Mouse (Mus musculus): ENCODE measurements around the gene Zfp213.

GRCm38 (mm10) chr17:23542004-23542720 lies 21.9 kb downstream of the Zfp213 start:
- no peak for TF ChIP-seq USF1 (IDR thresholded peaks at IDR 0.05; ENCODE audit: low read depth, low read length)
- TF ChIP-seq POLR2AphosphoS2 (IDR thresholded peaks at IDR 0.05; ENCODE audit: low read length): no peak
- TF ChIP-seq USF2 (IDR thresholded peaks at IDR 0.05; ENCODE audit: borderline replicate concordance in 1 of 2, insufficient read depth in 1 of 2, low read depth in 1 of 2, low read length in 2 of 2): no peak
- no peak for TF ChIP-seq TAL1 (IDR thresholded peaks at IDR 0.05; ENCODE audit: low read length)
- TF ChIP-seq CTCF (IDR thresholded peaks at IDR 0.05 in 2 of 3, conservative IDR thresholded peaks at IDR 0.05 in 1 of 3; ENCODE audit: control insufficient read depth in 1 of 3, insufficient read depth in 1 of 3, low read depth in 2 of 3, low read length in 3 of 3, poor library complexity in 1 of 3, severe bottlenecking in 1 of 3): no peak
- no peak for TF ChIP-seq CHD2 (IDR thresholded peaks at IDR 0.05; ENCODE audit: low read length)
- no peak for TF ChIP-seq ZKSCAN1 (IDR thresholded peaks at IDR 0.05; ENCODE audit: low read depth, low read length)
- no peak for TF ChIP-seq EP300 (IDR thresholded peaks at IDR 0.05; ENCODE audit: low read depth in 1 of 2, low read length in 2 of 2)
- no peak for TF ChIP-seq ZC3H11A (IDR thresholded peaks at IDR 0.05; ENCODE audit: low read depth, low read length)

All from MEL (cell line).